Mouse (Mus musculus) brain, embryonic 14.5 days (tissue): Measurements from ENCODE around the gene Nlgn3.

ENCODE experiments used
- CTCF ChIP-seq: fragments of 200-500 bp; IDR thresholded peaks from 2 replicates; pipeline ENCODE4 v1.5.1; 2012; ENCODE audit warnings: inconsistent platforms, mild to moderate bottlenecking, moderate library complexity, borderline replicate concordance; ENCODE audit not compliant: insufficient read depth, insufficient read length; ENCODE audit errors: extremely low read depth
- POLR2A ChIP-seq: fragments of 200-500 bp; IDR thresholded peaks from 2 replicates; pipeline ENCODE4 v1.6.1; 2012; ENCODE audit warnings: mild to moderate bottlenecking, inconsistent platforms, borderline replicate concordance; ENCODE audit not compliant: poor library complexity, insufficient read depth, insufficient read length, severe bottlenecking; ENCODE audit errors: extremely low read depth

DNA sequence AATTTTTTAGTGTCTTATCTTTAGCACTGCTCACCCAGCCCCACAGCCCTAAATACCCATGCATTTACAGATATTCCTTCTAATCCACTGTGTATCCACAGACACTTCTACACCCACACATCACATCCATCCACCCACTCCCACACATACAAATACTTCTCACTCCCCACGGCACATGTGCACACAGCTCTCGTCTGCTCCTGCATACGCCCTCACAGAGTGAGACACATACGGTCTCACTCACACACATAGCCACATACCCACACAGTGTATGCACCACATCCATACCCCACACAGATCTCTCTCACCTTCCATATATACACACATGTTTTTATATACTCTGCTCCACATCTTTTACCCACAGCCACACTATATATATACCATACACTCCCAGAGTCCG, 10.3 kb downstream of the Nlgn3 start:
- TF ChIP-seq CTCF (no peak), POLR2A (no peak)
